ENCODE assay signal across 21 mouse cellular contexts in genomic region chr10:95449033-95449432, GRCm38 (mm10).
"Had no signal": no experiment of that assay in that cellular context is flagged by ENCODE, and none has a peak within 500 bp of the region (broad histone marks: within the 10 kb centered on the region; RNA-seq: fewer than 3 reads in every experiment).

No protein-coding gene starts in this region.

- H3K36me3 ChIP-seq: lung, embryonic 15.5 days; midbrain, embryonic 10.5 days; midbrain, embryonic 12.5 days; neural tube, embryonic 13.5 days; neural tube, embryonic 15.5 days had no signal

- H3K9me3 ChIP-seq: lung, embryonic 15.5 days; midbrain, embryonic 10.5 days; midbrain, embryonic 12.5 days; neural tube, embryonic 13.5 days; neural tube, embryonic 15.5 days had no signal

- ATAC-seq: lung, postnatal 0 days; midbrain, embryonic 16.5 days had no signal

- H3K27me3 ChIP-seq: lung, embryonic 15.5 days; midbrain, embryonic 12.5 days; neural tube, embryonic 13.5 days; neural tube, embryonic 15.5 days had no signal

- H3K4me1 ChIP-seq: lung, embryonic 15.5 days; midbrain, embryonic 10.5 days; midbrain, embryonic 12.5 days; neural tube, embryonic 13.5 days; neural tube, embryonic 15.5 days had no signal

- H3K4me3 ChIP-seq: lung, embryonic 15.5 days; midbrain, embryonic 10.5 days; midbrain, embryonic 12.5 days; myocyte; neural tube, embryonic 13.5 days; neural tube, embryonic 15.5 days had no signal

- DNase-seq: lung, adult 2 months; lung, postnatal 14 days; lung, postnatal 36 days; midbrain, embryonic 14.5 days; retina, postnatal 1 day; right cerebral cortex, adult 18-20 months; right cerebral cortex, postnatal 25 days; right cerebral cortex, postnatal 4 days; spleen, adult 18-20 months; thymus, adult 18-20 months; thymus, postnatal 14 days; thymus, postnatal 36 days had no signal

- H3K27ac ChIP-seq: lung, embryonic 15.5 days; macrophage; midbrain, embryonic 10.5 days; midbrain, embryonic 12.5 days; neural tube, embryonic 13.5 days; neural tube, embryonic 15.5 days had no signal
